Mouse (Mus musculus) olfactory bulb, adult 2 months (tissue): ENCODE data around the gene Hoxc8.

Experiments
- CTCF ChIP-seq: fragments of 200-500 bp; IDR thresholded peaks from 2 replicates; pipeline ENCODE4 v1.5.1; 2012; ENCODE audit warnings: low read depth, mild to moderate bottlenecking, low read length, moderate library complexity; ENCODE audit not compliant: insufficient read depth
- POLR2A ChIP-seq: fragments of 200-500 bp; IDR thresholded peaks from 2 replicates; pipeline ENCODE4 v1.6.1; 2012; ENCODE audit warnings: mild to moderate bottlenecking, low read depth, low read length, moderate library complexity; ENCODE audit not compliant: insufficient read depth

DNA sequence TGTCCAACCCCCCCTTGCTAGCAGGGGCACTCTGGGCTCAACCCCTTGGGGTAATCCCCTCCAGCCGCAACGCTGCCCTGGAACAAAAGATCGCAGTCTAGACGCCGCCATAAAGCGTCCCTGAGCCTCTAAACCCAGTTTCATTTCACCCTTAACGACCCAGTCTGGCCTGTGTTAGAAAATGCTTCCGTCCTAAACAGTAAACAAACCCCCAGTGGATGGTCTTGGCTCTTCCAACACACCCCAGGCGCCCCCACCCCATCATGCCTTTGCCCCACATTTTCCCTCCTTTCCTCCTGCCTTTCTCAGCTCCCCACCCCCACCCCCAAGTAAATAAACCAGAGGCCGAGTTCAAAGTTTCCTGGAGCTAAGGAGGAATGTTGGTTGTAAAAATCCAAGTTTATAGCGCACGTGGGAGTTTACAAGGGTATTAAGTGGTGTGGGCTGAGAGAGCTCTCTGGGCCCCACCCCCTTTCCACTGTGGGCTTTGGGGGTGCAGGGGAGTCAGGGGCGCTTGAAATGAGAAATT, 30.7 kb upstream of the Hoxc8 start:
- TF ChIP-seq CTCF (no peak), POLR2A (no peak)
